Mouse (Mus musculus): ENCODE data around the gene Rasa4.
"Not testable (repeated sequence)": the region's sequence is repeated elsewhere in the genome, so short reads cannot be mapped to it uniquely, and the experiment has no call there.

The Rasa4 gene

GRCm38 (mm10) chr5:136069411-136069810, 14.3 kb upstream of the Rasa4 start:
- DNase-seq: no peak

- no peak for DNase-seq
Measured at GRCm38 (mm10) chr5:136073051-136073450, 10.7 kb upstream of the Rasa4 start.

- DNase-seq: no peak
Measured at GRCm38 (mm10) chr5:136073526-136073925, 10.2 kb upstream of the Rasa4 start.

- no peak for DNase-seq
Measured at GRCm38 (mm10) chr5:136075076-136075475, 8.6 kb upstream of the Rasa4 start.

- DNase-seq: no peak
Measured at GRCm38 (mm10) chr5:136076284-136076683, 7.4 kb upstream of the Rasa4 start.

- DNase-seq: peak; percentile 36
Measured at GRCm38 (mm10) chr5:136077001-136077550, 6.6 kb upstream of the Rasa4 start.

GRCm38 (mm10) chr5:136078136-136078535, 5.6 kb upstream of the Rasa4 start:
- DNase-seq: no peak

- DNase-seq: no peak
Measured at GRCm38 (mm10) chr5:136082345-136082744, 1.4 kb upstream of the Rasa4 start.

GRCm38 (mm10) chr5:136084144-136084881, 597 bp downstream of the Rasa4 start:
- DNase-seq: no peak

- peak; percentile 17 for DNase-seq
Measured at GRCm38 (mm10) chr5:136084891-136085651, 1.4 kb downstream of the Rasa4 start.

GRCm38 (mm10) chr5:136086290-136086689, 2.6 kb downstream of the Rasa4 start:
- DNase-seq: no peak

- no peak for DNase-seq
Measured at GRCm38 (mm10) chr5:136088821-136089575, 5.3 kb downstream of the Rasa4 start.

GRCm38 (mm10) chr5:136091927-136092326, 8.2 kb downstream of the Rasa4 start:
- no peak for DNase-seq

- DNase-seq: no peak
Measured at GRCm38 (mm10) chr5:136094249-136095010, 10.7 kb downstream of the Rasa4 start.

- DNase-seq: no peak
Measured at GRCm38 (mm10) chr5:136095089-136095488, 11.4 kb downstream of the Rasa4 start.

GRCm38 (mm10) chr5:136098536-136098935, 14.8 kb downstream of the Rasa4 start:
- DNase-seq: peak; percentile 71

- DNase-seq: peak; percentile 55
Measured at GRCm38 (mm10) chr5:136102099-136102820, 18.5 kb downstream of the Rasa4 start.

GRCm38 (mm10) chr5:136104511-136104910, 20.8 kb downstream of the Rasa4 start:
- DNase-seq: no peak

- DNase-seq: no peak
Measured at GRCm38 (mm10) chr5:136108486-136108885, 24.8 kb downstream of the Rasa4 start.

- DNase-seq: no peak
Measured at GRCm38 (mm10) chr5:136109042-136109441, 25.3 kb downstream of the Rasa4 start.

- not testable (repeated sequence) for DNase-seq
Measured at GRCm38 (mm10) chr5:136113546-136113945, 29.8 kb downstream of the Rasa4 start.
